Comparison of ENCODE assay signal across 9 mouse cellular contexts in genomic region chr11:94472916-94473706, GRCm38 (mm10). TPM values are rescaled to one million over a fixed set of nuclear protein-coding genes. Genes with fewer than 3 reads are reported as not detected.
DNase-seq lines count a peak whose midpoint lies in the region; ATAC-seq and TF ChIP-seq lines count a peak whose summit lies in the region.
"Had no signal": no experiment of that assay in that cellular context is flagged by ENCODE, and none has a peak within 500 bp of the region (broad histone marks: within the 10 kb centered on the region; RNA-seq: fewer than 3 reads in every experiment).

No protein-coding gene starts in this region.

- no peak; the same call in 1 of the 2 replicates for ATAC-seq in liver, embryonic 11.5 days (replicated peaks; ENCODE audit: low FRiP score)
- no peak for ATAC-seq in heart, embryonic 14.5 days (ENCODE audit: insufficient number of reproducible peaks, insufficient read depth, low FRiP score, low read depth)
- ATAC-seq in liver, postnatal 0 days, result 0 out of 2 replicates have a peak, but pooled peaks have one; percentile 15

- peaks cover 8% of the 10 kb centered on the region for H3K4me1 ChIP-seq in liver, embryonic 11.5 days (replicated peaks; ENCODE audit: control insufficient read depth, insufficient read depth, low read length)
- peaks cover 8% of the 10 kb centered on the region for H3K4me1 ChIP-seq in cortical plate, adult 2 months (ENCODE audit: control insufficient read depth, insufficient read depth, low read length)
- H3K4me1 ChIP-seq in heart, embryonic 14.5 days (ENCODE audit: control insufficient read depth in 2 of 2, insufficient read depth in 2 of 2, low read length in 2 of 2), result peaks cover 29 to 53% of the 10 kb centered on the region in 2 experiments
- H3K4me1 ChIP-seq in liver, postnatal 0 days (ENCODE audit: insufficient read depth), result peaks cover 8% of the 10 kb centered on the region

- TF ChIP-seq POLR2A in cortical plate, adult 2 months (IDR thresholded peaks at IDR 0.05; ENCODE audit: extremely low read depth, insufficient read depth, low read length), result no peak

- TF ChIP-seq EP300 in liver, postnatal 0 days (IDR thresholded peaks at IDR 0.05; ENCODE audit: low read depth), result no peak

- H3K27me3 ChIP-seq in liver, embryonic 11.5 days (replicated peaks; ENCODE audit: control insufficient read depth, insufficient read depth, low read length), result peaks cover 82% of the 10 kb centered on the region
- H3K27me3 ChIP-seq in heart, embryonic 14.5 days (ENCODE audit: control insufficient read depth, insufficient read depth, low read length), result peaks cover 62% of the 10 kb centered on the region
- H3K27me3 ChIP-seq in liver, postnatal 0 days (ENCODE audit: insufficient read depth, low read length), result peaks cover 81% of the 10 kb centered on the region

- peak overlapping the region; percentile 57 for H3K4me3 ChIP-seq in liver, embryonic 11.5 days (ENCODE audit: low read depth, low read length)
- H3K4me3 ChIP-seq in cortical plate, adult 2 months (ENCODE audit: insufficient read depth, low read length), result peak overlapping the region; percentile 85
- peak overlapping the region; percentile 49 to 50 for H3K4me3 ChIP-seq in heart, embryonic 14.5 days (ENCODE audit: control insufficient read depth in 1 of 2, insufficient read depth in 1 of 2, low read depth in 1 of 2, low read length in 2 of 2)
- H3K4me3 ChIP-seq in liver, postnatal 0 days (ENCODE audit: low read depth, low read length), result peak overlapping the region; percentile 49

- no peak overlapping the region for H3K27ac ChIP-seq in liver, embryonic 11.5 days (ENCODE audit: low read depth, low read length)
- no peak overlapping the region for H3K27ac ChIP-seq in cortical plate, adult 2 months (ENCODE audit: insufficient read depth, low read length)
- 0 out of 4 replicates have a peak overlapping the region, but pooled peaks of 1 of the 2 experiments have one; percentile 0 for H3K27ac ChIP-seq in heart, embryonic 14.5 days (replicated peaks in 1 of 2; ENCODE audit: control insufficient read depth in 1 of 2, insufficient read depth in 1 of 2, low read depth in 2 of 2, low read length in 2 of 2)
- no peak overlapping the region for H3K27ac ChIP-seq in liver, postnatal 0 days (ENCODE audit: low read depth)

- peak overlapping the region; percentile 38; the same call in 1 of the 2 replicates for H3K9ac ChIP-seq in liver, embryonic 11.5 days (ENCODE audit: low read depth, low read length)
- H3K9ac ChIP-seq in heart, embryonic 14.5 days (ENCODE audit: low read length), result peak overlapping the region; percentile 75
- 0 out of 2 replicates have a peak overlapping the region, but pooled peaks have one; percentile 11 for H3K9ac ChIP-seq in liver, postnatal 0 days (replicated peaks)

- 3% methylated on average over 52 of the region's 52 CpGs for WGBS in liver, embryonic 11.5 days
- under 1% methylated on average over 52 of the region's 52 CpGs for WGBS in heart, embryonic 14.5 days
- WGBS in liver, postnatal 0 days (ENCODE audit: insufficient replicate concordance), result 1% methylated on average over 50 of the region's 52 CpGs

- peak; percentile 42 for DNase-seq in liver, embryonic 11.5 days (ENCODE audit: low spot score)
- no peak for DNase-seq in liver
- no peak for DNase-seq in liver, postnatal 0 days
- DNase-seq in urinary bladder, adult 2 months (ENCODE audit: low spot score), result no peak
- no peak for DNase-seq in layer of hippocampus, postnatal 25 days (ENCODE audit: extremely low spot score in 1 of 2, low spot score in 1 of 2)
- no peak for DNase-seq in frontal cortex, postnatal 10 days (ENCODE audit: low spot score in 2 of 2)

- no peak for TF ChIP-seq CTCF in cortical plate, adult 2 months (IDR thresholded peaks at IDR 0.05; ENCODE audit: extremely low read depth, insufficient read depth, low read length)
- TF ChIP-seq CTCF in liver, postnatal 0 days (IDR thresholded peaks at IDR 0.05; ENCODE audit: low read depth), result no peak

- no peaks in the 10 kb centered on the region for H3K9me3 ChIP-seq in liver, embryonic 11.5 days (ENCODE audit: control insufficient read depth, low read length)
- no peaks in the 10 kb centered on the region for H3K9me3 ChIP-seq in heart, embryonic 14.5 days (ENCODE audit: control insufficient read depth, low read length)
- no peaks in the 10 kb centered on the region for H3K9me3 ChIP-seq in liver, postnatal 0 days (ENCODE audit: low read length)

- no peaks in the 10 kb centered on the region for H3K36me3 ChIP-seq in liver, embryonic 11.5 days (ENCODE audit: control insufficient read depth, insufficient read depth, low read length)
- H3K36me3 ChIP-seq in heart, embryonic 14.5 days (ENCODE audit: control insufficient read depth, insufficient read depth, low read length), result no peaks in the 10 kb centered on the region
- H3K36me3 ChIP-seq in liver, postnatal 0 days (replicated peaks; ENCODE audit: insufficient read depth, low read length), result no peaks in the 10 kb centered on the region

- H3K4me2 ChIP-seq in liver, embryonic 11.5 days, result peak overlapping the region; percentile 65
- peak overlapping the region; percentile 85 for H3K4me2 ChIP-seq in heart, embryonic 14.5 days (ENCODE audit: low read length)
- peak overlapping the region; percentile 80 for H3K4me2 ChIP-seq in liver, postnatal 0 days (ENCODE audit: low read depth, low read length)

RNA-seq across cellular contexts. Expression of gene Cacna1g, which starts 0.9 kb away (rescaled TPM):
- 2.7 and 4.7 TPM in 2 replicates for polyA plus RNA-seq in liver, embryonic 11.5 days (2014; fragmentation: Nextera tagmentation; extraction: Ambion mirVana)
- polyA plus RNA-seq in cortical plate, adult 2 months (2012; rRNA removed), result 137 and 159 TPM in 2 replicates
- 7.7 TPM in 2 replicates for polyA plus RNA-seq in heart, embryonic 14.5 days (2014; fragmentation: Nextera tagmentation; extraction: Ambion mirVana)
- polyA plus RNA-seq in liver, postnatal 0 days (2015; fragmentation: Nextera tagmentation; extraction: Ambion mirVana), result 0.14 and 0.29 TPM in 2 replicates
- polyA plus RNA-seq in urinary bladder, adult 2 months (2012; rRNA removed), result 2.6 and 2.9 TPM in 2 replicates
- total RNA-seq in layer of hippocampus, postnatal 25 days (2021), result 10 to 100 TPM; 49.7 to 72.3 TPM
- total RNA-seq: common myeloid progenitor, adult 5-6 weeks had no signal

RNA-seq across cellular contexts. Expression of gene Spata20, which starts 12.9 kb away (rescaled TPM):
- not detected in 2 replicates for polyA plus RNA-seq in liver, embryonic 11.5 days (2014; fragmentation: Nextera tagmentation; extraction: Ambion mirVana)
- 0.15 and 0.25 TPM in 2 replicates for polyA plus RNA-seq in cortical plate, adult 2 months (2012; rRNA removed)
- not detected in 2 replicates for polyA plus RNA-seq in heart, embryonic 14.5 days (2014; fragmentation: Nextera tagmentation; extraction: Ambion mirVana)
- not detected in 2 replicates for polyA plus RNA-seq in liver, postnatal 0 days (2015; fragmentation: Nextera tagmentation; extraction: Ambion mirVana)
- polyA plus RNA-seq in urinary bladder, adult 2 months (2012; rRNA removed), result 0.06 TPM in 1 of 2 replicates, not detected in the other
- under 1 TPM in 1 of 2 experiments, not detected in 1; 0.34 TPM for total RNA-seq in layer of hippocampus, postnatal 25 days (2021)
- total RNA-seq: common myeloid progenitor, adult 5-6 weeks had no signal

RNA-seq across cellular contexts. Expression of gene Epn3, which starts 26.7 kb away (rescaled TPM):
- 0.84 and 0.91 TPM in 2 replicates for polyA plus RNA-seq in liver, embryonic 11.5 days (2014; fragmentation: Nextera tagmentation; extraction: Ambion mirVana)
- polyA plus RNA-seq in cortical plate, adult 2 months (2012; rRNA removed), result 0.76 and 0.98 TPM in 2 replicates
- 11.4 TPM in 2 replicates for polyA plus RNA-seq in heart, embryonic 14.5 days (2014; fragmentation: Nextera tagmentation; extraction: Ambion mirVana)
- polyA plus RNA-seq in liver, postnatal 0 days (2015; fragmentation: Nextera tagmentation; extraction: Ambion mirVana), result 0.21 and 0.22 TPM in 2 replicates
- polyA plus RNA-seq in urinary bladder, adult 2 months (2012; rRNA removed), result 28.5 and 34.1 TPM in 2 replicates
- total RNA-seq in layer of hippocampus, postnatal 25 days (2021), result 1 to 10 TPM; 2.0 to 2.3 TPM
- total RNA-seq: common myeloid progenitor, adult 5-6 weeks had no signal

RNA-seq across cellular contexts. Expression of gene Mycbpap, which starts 48.4 kb away (rescaled TPM):
- 0.84 and 1.1 TPM in 2 replicates for polyA plus RNA-seq in liver, embryonic 11.5 days (2014; fragmentation: Nextera tagmentation; extraction: Ambion mirVana)
- polyA plus RNA-seq in cortical plate, adult 2 months (2012; rRNA removed), result 2.4 and 2.5 TPM in 2 replicates
- 4.7 and 6.6 TPM in 2 replicates for polyA plus RNA-seq in heart, embryonic 14.5 days (2014; fragmentation: Nextera tagmentation; extraction: Ambion mirVana)
- 0.13 TPM in 1 of 2 replicates, not detected in the other for polyA plus RNA-seq in liver, postnatal 0 days (2015; fragmentation: Nextera tagmentation; extraction: Ambion mirVana)
- polyA plus RNA-seq in urinary bladder, adult 2 months (2012; rRNA removed), result 1.7 and 2.0 TPM in 2 replicates
- total RNA-seq in layer of hippocampus, postnatal 25 days (2021), result 1 to 10 TPM; 3.0 to 3.9 TPM

Comparison
In these comparisons a context has a peak if more than half of its experiments do, and no peak if none do; other contexts are left out.
1. H3K9ac ChIP-seq: peak in every context shown above with its lines; median percentile 75 in heart, embryonic 14.5 days; 38 in liver, embryonic 11.5 days; 11 in liver, postnatal 0 days.
2. RNA of gene Cacna1g, which starts 0.9 kb away (polyA plus RNA-seq): 137 to 159 TPM in cortical plate, adult 2 months; 7.7 TPM in heart, embryonic 14.5 days, 2.7 to 4.7 TPM in liver, embryonic 11.5 days, 2.6 to 2.9 TPM in urinary bladder, adult 2 months and 0.14 to 0.29 TPM in liver, postnatal 0 days; every median in the first group is over 10 times any median in the second.
3. Peak in every context shown above with its lines, with median percentiles within 50 percentile points of each other: H3K4me2 ChIP-seq and H3K4me3 ChIP-seq.